Mouse (Mus musculus): ENCODE results near the gene Efhc1.

DNA sequence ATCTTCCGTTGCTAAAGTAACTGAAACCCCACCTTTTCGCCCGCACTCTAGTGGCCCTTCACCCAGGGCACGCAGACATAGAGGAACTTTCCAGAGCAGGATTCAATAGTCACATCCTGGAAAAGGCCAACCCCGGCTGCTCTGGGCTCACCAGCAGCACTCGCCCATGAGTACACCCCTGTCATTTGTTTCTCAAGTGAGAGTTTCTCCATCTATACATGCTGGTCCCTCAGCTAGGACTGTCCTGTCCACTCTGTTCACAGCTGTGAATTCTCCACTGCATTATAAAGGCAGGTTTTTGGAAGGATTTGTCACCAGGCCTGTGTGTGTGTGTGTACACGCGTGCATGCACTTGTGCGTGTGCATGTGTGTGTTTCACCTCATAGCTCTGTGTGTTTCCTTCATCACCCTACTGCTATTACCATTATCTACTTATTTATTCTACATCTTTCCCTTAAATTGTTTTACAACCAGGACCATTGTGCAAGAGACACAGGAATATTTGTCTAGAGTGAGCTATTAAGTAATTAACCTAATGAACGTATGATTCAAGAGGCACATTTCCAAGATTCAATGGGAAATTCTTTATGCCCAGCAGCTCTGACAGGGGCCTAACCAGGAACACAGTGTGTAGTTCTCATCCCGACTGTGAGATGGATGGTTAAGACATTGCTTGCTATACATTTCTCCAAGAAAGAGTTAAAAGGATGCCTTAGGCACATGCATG is 81.8 kb downstream of the Efhc1 start:
- TF ChIP-seq CTCF (IDR thresholded peaks at IDR 0.05; ENCODE audit: borderline replicate concordance, insufficient read depth, low read length), result no peak
- TF ChIP-seq POLR2A (IDR thresholded peaks at IDR 0.05; ENCODE audit: low read depth, low read length), result no peak
